Mouse (Mus musculus) bone marrow macrophage, adult 2 months (primary cell): Measurements from ENCODE around the gene Kmt2e.

Experiments used
- CTCF ChIP-seq: IDR thresholded peaks from 2 replicates; pipeline ENCODE4 v1.5.1; 2012; ENCODE audit warnings: low read depth, mild to moderate bottlenecking, low read length, moderate library complexity
- POLR2A ChIP-seq: IDR thresholded peaks from 2 replicates; pipeline ENCODE4 v1.6.1; 2012; ENCODE audit warnings: mild to moderate bottlenecking, low read depth, low read length, borderline replicate concordance

DNA sequence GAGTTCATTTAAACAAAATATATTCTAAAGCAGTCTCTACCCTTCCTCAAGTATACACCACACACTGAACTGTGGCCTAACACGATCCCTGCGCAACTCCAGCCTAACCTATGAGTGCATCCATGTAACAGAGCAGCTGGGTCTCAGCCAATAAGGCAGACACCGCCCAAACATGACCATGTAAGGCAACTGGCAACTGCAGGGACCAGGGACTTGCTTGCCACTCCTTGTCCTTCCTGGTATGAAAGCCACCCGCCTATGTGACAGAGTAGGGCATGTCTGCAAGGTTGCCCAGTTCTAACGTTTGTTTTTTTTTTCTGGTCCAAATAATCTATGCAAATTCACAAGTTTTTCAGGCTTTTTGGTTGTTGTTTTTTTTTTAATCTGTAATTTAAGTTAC, 117.4 kb downstream of the Kmt2e start:
- TF ChIP-seq CTCF (no peak), POLR2A (no peak)
